Mouse (Mus musculus): ENCODE data around the gene Sipa1l3. TPM values are rescaled to one million over a fixed set of nuclear protein-coding genes. Genes with fewer than 3 reads are reported as not detected.

Sipa1l3 gene
- polyA plus RNA-seq, 1 experiment = 19.0 TPM

- H3K4me2 ChIP-seq (ENCODE audit: low read depth) = no peak overlapping the region
- H3K79me2 ChIP-seq (ENCODE audit: control insufficient read depth, insufficient read depth) = no peaks in the 10 kb centered on the region
- peaks cover 7% of the 10 kb centered on the region for H3K36me3 ChIP-seq (ENCODE audit: control insufficient read depth, insufficient read depth)
- no peak overlapping the region for H3ac ChIP-seq (ENCODE audit: control insufficient read depth, insufficient read length)
- no peaks in the 10 kb centered on the region for H3K27me3 ChIP-seq (ENCODE audit: control insufficient read depth, insufficient read depth, insufficient read length)
- H3K4me3 ChIP-seq = no peak overlapping the region
- TF ChIP-seq SRF (IDR thresholded peaks at IDR 0.05; ENCODE audit: control insufficient read depth, insufficient read length, low read depth) = no peak
- TF ChIP-seq MYOG (IDR thresholded peaks at IDR 0.05; ENCODE audit: control insufficient read depth in 1 of 3, insufficient read depth in 1 of 3, insufficient read length in 2 of 3, low read depth in 2 of 3) = no peak
- no peak for TF ChIP-seq MAX (IDR thresholded peaks at IDR 0.05; ENCODE audit: low read depth)
- no peak for TF ChIP-seq USF1 (IDR thresholded peaks at IDR 0.05; ENCODE audit: low read depth)
Observed at GRCm38 (mm10) chr7:29374054-29374453, 144.4 kb downstream of the Sipa1l3 start.

GRCm38 (mm10) chr7:29372123-29372522 lies 146.3 kb downstream of the Sipa1l3 start:
- no peak overlapping the region for H3K4me3 ChIP-seq
- peaks cover 7% of the 10 kb centered on the region for H3K36me3 ChIP-seq (ENCODE audit: control insufficient read depth, insufficient read depth)
- no peaks in the 10 kb centered on the region for H3K27me3 ChIP-seq (ENCODE audit: control insufficient read depth, insufficient read depth, insufficient read length)
- TF ChIP-seq TCF12 (IDR thresholded peaks at IDR 0.05; ENCODE audit: insufficient read depth, poor library complexity, severe bottlenecking) (no peak), SRF (IDR thresholded peaks at IDR 0.05; ENCODE audit: control insufficient read depth, insufficient read length, low read depth) (no peak), REST (IDR thresholded peaks at IDR 0.05; ENCODE audit: insufficient read depth, insufficient read length) (no peak), MYOG (IDR thresholded peaks at IDR 0.05; ENCODE audit: control insufficient read depth in 1 of 3, insufficient read depth in 1 of 3, insufficient read length in 2 of 3, low read depth in 2 of 3) (no peak), MYOD1 (IDR thresholded peaks at IDR 0.05; ENCODE audit: control insufficient read depth in 1 of 3, insufficient read length in 2 of 3, low read depth in 2 of 3) (no peak), CEBPB (IDR thresholded peaks at IDR 0.05; ENCODE audit: insufficient read depth, poor library complexity, severe bottlenecking) (no peak), USF1 (IDR thresholded peaks at IDR 0.05; ENCODE audit: low read depth) (no peak), MAX (IDR thresholded peaks at IDR 0.05; ENCODE audit: low read depth) (no peak), E2F4 (IDR thresholded peaks at IDR 0.05; ENCODE audit: insufficient read depth) (no peak), TCF3 (IDR thresholded peaks at IDR 0.05; ENCODE audit: insufficient read length, low read depth) (no peak), POLR2AphosphoS2 (IDR thresholded peaks at IDR 0.05; ENCODE audit: insufficient read length, low read depth) (no peak), POLR2A (IDR thresholded peaks at IDR 0.05; ENCODE audit: insufficient read length, low read depth) (no peak)
- H3K4me2 ChIP-seq (ENCODE audit: low read depth) = no peak overlapping the region
- no peak overlapping the region for H3ac ChIP-seq (ENCODE audit: control insufficient read depth, insufficient read length)
- H3K79me2 ChIP-seq (ENCODE audit: control insufficient read depth, insufficient read depth) = no peaks in the 10 kb centered on the region

GRCm38 (mm10) chr7:29370031-29370430 lies 148.4 kb downstream of the Sipa1l3 start:
- Histone ChIP-seq H3K27me3 (ENCODE audit: control insufficient read depth, insufficient read depth, insufficient read length) (no peaks in the 10 kb centered on the region), H3K4me2 (ENCODE audit: low read depth) (no peak overlapping the region), H3K36me3 (ENCODE audit: control insufficient read depth, insufficient read depth) (peaks cover 7% of the 10 kb centered on the region), H3ac (ENCODE audit: control insufficient read depth, insufficient read length) (no peak overlapping the region), H3K4me3 (no peak overlapping the region), H3K79me2 (ENCODE audit: control insufficient read depth, insufficient read depth) (no peaks in the 10 kb centered on the region)
- TF ChIP-seq USF1 (IDR thresholded peaks at IDR 0.05; ENCODE audit: low read depth) = no peak
- no peak for TF ChIP-seq POLR2A (IDR thresholded peaks at IDR 0.05; ENCODE audit: insufficient read length, low read depth)
- no peak for TF ChIP-seq MYOD1 (IDR thresholded peaks at IDR 0.05; ENCODE audit: control insufficient read depth in 1 of 3, insufficient read length in 2 of 3, low read depth in 2 of 3)
- no peak for TF ChIP-seq MAX (IDR thresholded peaks at IDR 0.05; ENCODE audit: low read depth)

- Histone ChIP-seq H3ac (ENCODE audit: control insufficient read depth, insufficient read length) (no peak overlapping the region), H3K36me3 (ENCODE audit: control insufficient read depth, insufficient read depth) (peaks cover 6% of the 10 kb centered on the region), H3K4me2 (ENCODE audit: low read depth) (no peak overlapping the region), H3K79me2 (ENCODE audit: control insufficient read depth, insufficient read depth) (no peaks in the 10 kb centered on the region), H3K4me3 (no peak overlapping the region), H3K27me3 (ENCODE audit: control insufficient read depth, insufficient read depth, insufficient read length) (no peaks in the 10 kb centered on the region)
- TF ChIP-seq USF1 (IDR thresholded peaks at IDR 0.05; ENCODE audit: low read depth) = no peak
- no peak for TF ChIP-seq MYOG (IDR thresholded peaks at IDR 0.05; ENCODE audit: control insufficient read depth in 1 of 3, insufficient read depth in 1 of 3, insufficient read length in 2 of 3, low read depth in 2 of 3)
- TF ChIP-seq POLR2A (IDR thresholded peaks at IDR 0.05; ENCODE audit: insufficient read length, low read depth) = no peak
Observed at GRCm38 (mm10) chr7:29368004-29368320, 150.5 kb downstream of the Sipa1l3 start.

- Histone ChIP-seq H3K79me2 (ENCODE audit: control insufficient read depth, insufficient read depth) (no peaks in the 10 kb centered on the region), H3ac (ENCODE audit: control insufficient read depth, insufficient read length) (no peak overlapping the region), H3K4me3 (no peak overlapping the region), H3K36me3 (ENCODE audit: control insufficient read depth, insufficient read depth) (peaks cover 8% of the 10 kb centered on the region), H3K4me2 (ENCODE audit: low read depth) (no peak overlapping the region), H3K27me3 (ENCODE audit: control insufficient read depth, insufficient read depth, insufficient read length) (no peaks in the 10 kb centered on the region)
- TF ChIP-seq E2F4 (IDR thresholded peaks at IDR 0.05; ENCODE audit: insufficient read depth) (no peak), POLR2AphosphoS2 (IDR thresholded peaks at IDR 0.05; ENCODE audit: insufficient read length, low read depth) (no peak), REST (IDR thresholded peaks at IDR 0.05; ENCODE audit: insufficient read depth, insufficient read length) (no peak), TCF3 (IDR thresholded peaks at IDR 0.05; ENCODE audit: insufficient read length, low read depth) (no peak), MAX (IDR thresholded peaks at IDR 0.05; ENCODE audit: low read depth) (no peak), POLR2A (IDR thresholded peaks at IDR 0.05; ENCODE audit: insufficient read length, low read depth) (no peak), TCF12 (IDR thresholded peaks at IDR 0.05; ENCODE audit: insufficient read depth, poor library complexity, severe bottlenecking) (no peak), MYOG (IDR thresholded peaks at IDR 0.05; ENCODE audit: control insufficient read depth in 1 of 3, insufficient read depth in 1 of 3, insufficient read length in 2 of 3, low read depth in 2 of 3) (no peak), MYOD1 (IDR thresholded peaks at IDR 0.05; ENCODE audit: control insufficient read depth in 1 of 3, insufficient read length in 2 of 3, low read depth in 2 of 3) (no peak), USF1 (IDR thresholded peaks at IDR 0.05; ENCODE audit: low read depth) (no peak), CEBPB (IDR thresholded peaks at IDR 0.05; ENCODE audit: insufficient read depth, poor library complexity, severe bottlenecking) (no peak), SRF (IDR thresholded peaks at IDR 0.05; ENCODE audit: control insufficient read depth, insufficient read length, low read depth) (no peak)
Observed at GRCm38 (mm10) chr7:29367166-29368003, 151.1 kb downstream of the Sipa1l3 start.
